Mouse (Mus musculus) hindbrain, embryonic 16.5 days (tissue): ENCODE data around the gene Trim11. TPM values are rescaled to one million over a fixed set of nuclear protein-coding genes. Genes with fewer than 3 reads are reported as not detected.

Source experiments
- ATAC-seq: fragments of 200-750 bp; cut with Nextera tagmentation; 2 replicates; pipeline ENCODE4 v1.8.0; 2017; ENCODE audit warnings: moderate TSS enrichment, moderate library complexity
- H3K27ac ChIP-seq: fragments of 300-500 bp; sonication (generic); 2 replicates; pipeline ENCODE4 v1.5.1; 2014; ENCODE audit warnings: low read depth, mild to moderate bottlenecking, control low read depth, low read length, moderate library complexity
- H3K27me3 ChIP-seq: fragments of 300-500 bp; sonication (generic); replicated peaks from 2 replicates; pipeline ENCODE4 v1.6.1; 2014; ENCODE audit warnings: low read length; ENCODE audit not compliant: control insufficient read depth, insufficient read depth
- H3K36me3 ChIP-seq: fragments of 300-500 bp; sonication (generic); 2 replicates; pipeline ENCODE4 v1.6.1; 2014; ENCODE audit warnings: mild to moderate bottlenecking, low read length, moderate library complexity, mixed read lengths; ENCODE audit not compliant: control insufficient read depth, insufficient read depth
- H3K4me1 ChIP-seq: fragments of 300-500 bp; sonication (generic); 2 replicates; pipeline ENCODE4 v1.6.1; 2014; ENCODE audit warnings: low read depth, low read length; ENCODE audit not compliant: control insufficient read depth, insufficient read depth
- H3K4me2 ChIP-seq: fragments of 300-500 bp; sonication (generic); 2 replicates; pipeline ENCODE4 v1.6.1; 2014; ENCODE audit warnings: mild to moderate bottlenecking, low read length, control low read depth, moderate library complexity
- H3K4me3 ChIP-seq: fragments of 300-500 bp; sonication (generic); 2 replicates; pipeline ENCODE4 v1.5.1; 2014; ENCODE audit warnings: mild to moderate bottlenecking, low read length, control low read depth, moderate library complexity
- H3K9ac ChIP-seq: fragments of 300-500 bp; sonication (generic); 2 replicates; pipeline ENCODE4 v1.6.1; 2014; ENCODE audit warnings: low read depth, mild to moderate bottlenecking, control low read depth, low read length, moderate library complexity
- H3K9me3 ChIP-seq: fragments of 300-500 bp; sonication (generic); 2 replicates; pipeline ENCODE4 v1.6.1; 2014; ENCODE audit warnings: mild to moderate bottlenecking, low read length, moderate library complexity; ENCODE audit not compliant: control insufficient read depth
- WGBS: fragments of 180-500 bp; shearing (Covaris S2); extraction: QIAGEN DNeasy Blood & Tissue Kit; methylation state at CpG from one replicate; pipeline ENCODE4 v1.1.7; 2014; 5-methylcytosine and 5-hydroxymethylcytosine counted together
- microRNA-seq: library from miRNA; unstranded; fragments of <30 nt; microRNA quantifications from one replicate; pipeline ENCODE4, GENCODE M21; 2017
- polyA plus RNA-seq: library from polyadenylated mRNA; unstranded; fragments of >200 nt; fragmentation: Nextera tagmentation; extraction: Ambion mirVana; gene quantifications from 2 replicates; pipeline ENCODE4 v1.2.1, GENCODE M21; 2015

The Trim11 gene
- polyA plus RNA-seq, 1 experiment from 2014 or later = 20.7 TPM

DNA sequence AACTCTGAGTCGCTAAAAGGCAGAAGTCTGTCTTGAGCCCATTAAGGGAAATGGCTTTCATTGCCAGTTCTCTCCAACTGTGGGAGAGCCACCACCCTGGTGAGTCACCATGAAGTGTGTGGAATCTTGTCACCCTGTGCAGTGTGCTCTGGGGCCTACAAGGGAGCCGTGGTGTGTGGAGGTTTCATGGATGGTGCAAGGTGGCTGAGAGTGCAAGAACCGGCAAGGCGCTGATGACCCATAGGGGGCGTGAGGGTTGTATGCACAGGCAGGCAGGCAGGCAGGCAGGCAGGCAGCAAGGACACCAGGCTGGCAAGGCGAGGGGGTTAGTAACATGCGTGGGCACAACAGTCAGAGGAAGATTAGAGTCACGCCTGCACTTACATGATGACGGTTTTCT is 37.2 kb downstream of the Trim11 start:
- H3K27ac ChIP-seq = no peak overlapping the region
- ATAC-seq = no peak
- H3K4me3 ChIP-seq = no peak overlapping the region
- no peak overlapping the region for H3K4me2 ChIP-seq
- no peaks in the 10 kb centered on the region for H3K9me3 ChIP-seq
- H3K27me3 ChIP-seq = no peaks in the 10 kb centered on the region
- no peaks in the 10 kb centered on the region for H3K4me1 ChIP-seq
- 33% methylated on average over 9 of the region's 9 CpGs for WGBS
- no peak overlapping the region for H3K9ac ChIP-seq
- H3K36me3 ChIP-seq = no peaks in the 10 kb centered on the region

- Histone ChIP-seq H3K9me3 (no peaks in the 10 kb centered on the region), H3K36me3 (no peaks in the 10 kb centered on the region), H3K4me2 (no peak overlapping the region), H3K4me3 (no peak overlapping the region), H3K27me3 (no peaks in the 10 kb centered on the region), H3K9ac (no peak overlapping the region), H3K4me1 (no peaks in the 10 kb centered on the region), H3K27ac (no peak overlapping the region)
- 81% methylated on average over 6 of the region's 6 CpGs for WGBS
- ATAC-seq = no peak
Observed at GRCm38 (mm10) chr11:59026411-59026810, 48.5 kb downstream of the Trim11 start.

GRCm38 (mm10) chr11:59029003-59029402 is 51.1 kb downstream of the Trim11 start:
- no peaks in the 10 kb centered on the region for H3K36me3 ChIP-seq
- H3K9me3 ChIP-seq = no peaks in the 10 kb centered on the region
- no peak overlapping the region for H3K4me2 ChIP-seq
- H3K4me1 ChIP-seq = no peaks in the 10 kb centered on the region
- H3K9ac ChIP-seq = no peak overlapping the region
- ATAC-seq = no peak
- no peak overlapping the region for H3K4me3 ChIP-seq
- H3K27me3 ChIP-seq = no peaks in the 10 kb centered on the region
- 93% methylated on average over 13 of the region's 13 CpGs for WGBS
- H3K27ac ChIP-seq = no peak overlapping the region

Small RNAs within 50 kb of the gene (microRNA-seq; reads per million reads assigned to microRNA genes)
- gene Gm44313 = not detected

Other genes with a start within 250 kb of the Trim11 start
- gene Olfr317, start 238.9 kb upstream of the Trim11 start, polyA plus RNA-seq = 0.26 and 0.27 TPM in 2 replicates
- gene Olfr316, start 225.4 kb upstream of the Trim11 start, polyA plus RNA-seq = not detected in 2 replicates
- 0.10 TPM in 1 of 2 replicates, not detected in the other for gene Olfr315, start 204.9 kb upstream of the Trim11 start, polyA plus RNA-seq
- not detected in 2 replicates for gene Olfr314, start 195.1 kb upstream of the Trim11 start, polyA plus RNA-seq
- gene Fam183b, start 176.1 kb upstream of the Trim11 start, polyA plus RNA-seq = 10.0 and 11.0 TPM in 2 replicates
- not detected in 2 replicates for gene Olfr313, start 163.1 kb upstream of the Trim11 start, polyA plus RNA-seq
- not detected in 2 replicates for gene Olfr312, start 148.9 kb upstream of the Trim11 start, polyA plus RNA-seq
- not detected in 2 replicates for gene Olfr311, start 138.8 kb upstream of the Trim11 start, polyA plus RNA-seq
- 19.8 and 22.3 TPM in 2 replicates for gene Gm12258, start 130.9 kb upstream of the Trim11 start, polyA plus RNA-seq
- 10.8 and 13.8 TPM in 2 replicates for gene 2810021J22Rik, start 110.9 kb upstream of the Trim11 start, polyA plus RNA-seq
- gene Zfp39, start 73.9 kb upstream of the Trim11 start, polyA plus RNA-seq = 6.1 and 8.1 TPM in 2 replicates
- gene Btnl10, start 60.2 kb upstream of the Trim11 start, polyA plus RNA-seq = not detected in 2 replicates
- gene Rnf187, start 39.2 kb upstream of the Trim11 start, polyA plus RNA-seq = 563 and 570 TPM in 2 replicates
- 249 and 250 TPM in 2 replicates for gene Hist3h2ba, start 29.2 kb upstream of the Trim11 start, polyA plus RNA-seq
- 85.3 and 89.6 TPM in 2 replicates for gene Hist3h2a, start 23.4 kb upstream of the Trim11 start, polyA plus RNA-seq
- 1.1 and 1.8 TPM in 2 replicates for gene Trim17, start 23.4 kb upstream of the Trim11 start, polyA plus RNA-seq
- 0.48 and 0.71 TPM in 2 replicates for gene Obscn, start 158.3 kb downstream of the Trim11 start, polyA plus RNA-seq
- gene Iba57, start 185.6 kb downstream of the Trim11 start, polyA plus RNA-seq = 7.3 and 7.8 TPM in 2 replicates
- gene Gjc2, start 205.1 kb downstream of the Trim11 start, polyA plus RNA-seq = 0.20 and 0.22 TPM in 2 replicates
- 252 and 294 TPM in 2 replicates for gene Guk1, start 214.1 kb downstream of the Trim11 start, polyA plus RNA-seq
- 92.1 and 95.9 TPM in 2 replicates for gene Mrpl55, start 224.4 kb downstream of the Trim11 start, polyA plus RNA-seq
- 26.8 and 27.6 TPM in 2 replicates for gene 2310033P09Rik, start 230.2 kb downstream of the Trim11 start, polyA plus RNA-seq